Mouse (Mus musculus): ENCODE results near the gene Kcnj2.

Kcnj2 gene

DNA sequence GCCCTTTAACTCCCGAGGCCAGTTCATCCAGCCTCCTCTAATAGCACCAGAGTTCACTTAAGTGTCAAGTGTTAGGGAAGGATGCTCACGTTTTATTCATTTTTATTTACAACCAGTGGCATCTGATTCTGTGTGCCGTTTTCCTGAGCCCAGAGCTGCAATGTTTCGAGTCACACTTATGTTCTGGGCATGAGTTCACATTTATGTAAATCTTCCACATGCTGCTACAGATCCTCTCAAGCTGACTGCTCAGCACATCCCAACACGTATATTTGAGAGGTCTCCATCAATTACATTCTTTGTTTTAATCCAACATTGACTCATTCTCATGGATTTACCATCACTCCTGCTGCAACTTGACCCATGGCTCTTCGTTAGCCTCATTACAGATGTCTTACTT is 25.2 kb downstream of the Kcnj2 start:
- DNase-seq (ENCODE audit: low read depth, low spot score) = no peak

DNA sequence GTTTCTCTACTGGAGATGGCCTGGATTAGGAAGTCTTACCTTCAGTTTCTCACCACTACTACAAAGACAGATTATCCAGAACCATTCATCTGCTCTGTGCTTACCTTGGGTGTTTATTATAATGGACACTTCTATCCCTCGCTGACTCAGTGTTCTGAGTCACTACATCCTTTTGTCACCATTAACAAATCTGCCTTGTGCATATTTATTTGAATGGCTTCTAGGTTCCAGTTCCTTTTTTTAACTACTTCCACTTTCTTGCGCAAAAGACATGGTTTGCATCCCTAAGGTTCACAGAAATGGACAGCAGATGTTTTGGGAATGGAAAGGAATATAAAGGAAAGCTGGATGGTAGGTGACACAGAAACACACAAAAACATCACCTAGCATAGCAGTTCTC is 27.0 kb downstream of the Kcnj2 start:
- DNase-seq (ENCODE audit: low read depth, low spot score) = no peak

- DNase-seq (ENCODE audit: low read depth, low spot score) = no peak
Measured at GRCm38 (mm10) chr11:111096612-111097011, 30.6 kb downstream of the Kcnj2 start.

DNA sequence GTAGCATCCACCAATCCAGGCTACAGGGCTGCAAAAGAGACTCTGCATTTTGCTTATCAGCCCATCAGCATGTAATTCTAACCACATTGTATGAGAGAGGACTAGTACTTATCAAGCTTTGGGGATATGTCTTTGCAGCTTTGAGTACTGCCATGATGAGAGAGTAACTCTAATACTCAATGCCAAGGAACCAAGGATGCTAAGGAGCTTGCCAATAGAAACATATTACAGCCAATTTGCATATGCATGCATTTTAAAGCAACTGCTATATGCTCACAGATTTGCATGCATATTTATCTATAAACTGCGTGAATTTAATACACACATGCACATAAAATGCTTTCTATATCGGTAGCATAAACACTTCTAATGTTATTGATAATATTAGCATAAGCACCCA is 34.2 kb downstream of the Kcnj2 start:
- no peak for DNase-seq (ENCODE audit: low read depth, low spot score)

DNA sequence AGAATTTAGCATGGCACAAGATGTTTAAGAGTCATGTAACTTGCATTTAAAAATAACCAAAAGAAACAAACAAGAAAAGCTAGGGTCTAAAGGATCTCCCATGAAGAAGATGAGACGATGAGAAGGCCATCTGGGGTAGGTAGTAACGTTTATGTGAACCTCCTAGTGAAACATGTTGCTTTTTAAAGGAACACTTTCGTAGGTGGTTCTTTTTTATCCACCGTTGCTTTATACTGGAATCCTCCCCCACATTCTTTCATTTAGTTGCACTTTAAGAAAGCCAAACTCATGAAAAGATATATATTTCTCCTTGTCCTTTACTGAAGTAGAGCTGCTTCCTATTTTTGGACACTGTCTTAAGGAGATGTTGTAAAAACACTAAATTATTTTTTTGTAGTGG is 34.7 kb downstream of the Kcnj2 start:
- no peak for DNase-seq (ENCODE audit: low read depth, low spot score)

DNA sequence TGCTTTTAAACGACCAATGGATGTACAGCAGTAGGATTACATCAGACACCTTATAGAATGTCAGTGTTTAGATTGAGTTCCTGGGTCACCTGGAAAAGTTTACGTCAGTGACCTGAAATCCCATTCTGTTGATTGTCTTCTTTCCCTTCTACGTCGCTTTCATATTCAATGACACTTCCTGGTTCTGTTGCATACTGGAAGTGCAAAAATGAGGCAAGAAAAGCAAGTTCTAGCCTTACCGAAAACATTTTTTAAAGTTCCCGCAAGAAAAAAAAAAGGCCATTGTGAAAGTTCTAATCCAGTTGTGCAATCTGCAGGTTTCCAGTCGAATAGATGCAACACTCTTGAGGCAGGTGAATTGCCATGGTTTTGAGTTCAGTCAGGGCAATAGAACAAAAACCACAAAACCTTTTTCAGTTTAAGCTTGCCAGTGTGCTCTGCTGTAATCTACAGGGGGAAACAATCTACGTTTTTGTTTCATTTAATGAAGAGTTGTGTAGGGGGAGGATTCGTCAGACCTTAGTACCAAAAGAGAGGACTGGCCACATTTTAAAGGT is 35.7 kb downstream of the Kcnj2 start:
- no peak for DNase-seq (ENCODE audit: low read depth, low spot score)

DNA sequence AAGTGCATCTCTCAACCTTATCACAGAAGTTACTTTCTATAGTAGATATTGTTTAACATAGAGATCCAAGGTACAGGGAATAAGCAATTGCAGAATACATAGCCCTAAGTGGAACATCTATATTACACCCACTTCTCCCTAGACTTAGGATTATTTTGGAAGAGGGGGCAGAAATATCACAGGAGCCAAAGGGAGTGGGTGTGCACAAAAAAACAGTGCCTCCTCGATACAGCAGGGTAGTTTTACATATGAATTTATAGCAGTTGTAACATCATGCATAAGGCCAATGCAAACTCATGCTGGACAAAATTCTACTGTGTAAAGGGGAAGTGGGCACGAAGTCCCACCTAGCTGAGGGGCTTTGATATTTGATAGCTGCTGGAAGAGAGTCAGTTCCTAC is 38.5 kb downstream of the Kcnj2 start:
- DNase-seq (ENCODE audit: low read depth, low spot score) = no peak

- DNase-seq (ENCODE audit: low read depth, low spot score) = no peak
Measured at GRCm38 (mm10) chr11:111108130-111108529, 42.2 kb downstream of the Kcnj2 start.

GRCm38 (mm10) chr11:111121514-111121913 is 55.5 kb downstream of the Kcnj2 start:
- no peak for DNase-seq (ENCODE audit: low read depth, low spot score)

DNA sequence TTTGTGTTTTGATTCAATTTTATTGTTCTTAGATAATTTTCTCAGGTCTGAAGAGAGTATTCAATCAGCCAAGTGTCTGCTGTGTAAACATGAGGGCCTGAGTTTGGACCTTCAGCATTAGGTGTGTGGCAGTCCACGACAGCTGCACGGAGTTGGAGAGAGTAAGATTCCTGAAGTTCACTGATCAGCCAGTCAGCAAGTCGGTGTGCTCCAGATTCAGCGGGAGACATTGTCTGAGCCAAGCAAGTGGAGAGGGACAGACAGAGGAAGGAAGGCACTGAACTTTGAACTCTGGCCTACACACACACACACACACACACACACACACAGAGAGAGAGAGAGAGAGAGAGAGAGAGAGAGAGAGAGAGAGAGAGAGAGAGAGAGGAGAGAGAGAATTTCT is 57.4 kb downstream of the Kcnj2 start:
- no peak for DNase-seq (ENCODE audit: low read depth, low spot score)

GRCm38 (mm10) chr11:111125963-111126362 is 60.0 kb downstream of the Kcnj2 start:
- DNase-seq (ENCODE audit: low read depth, low spot score) = no peak

Measured in A20 (cell line).